Mouse (Mus musculus) lung, embryonic 16.5 days (tissue): Measurements from ENCODE around the gene Meis3. TPM values are rescaled to one million over a fixed set of nuclear protein-coding genes. Genes with fewer than 3 reads are reported as not detected.

Source experiments
- ATAC-seq: fragments of 200-750 bp; cut with Nextera tagmentation; 2 replicates; pipeline ENCODE4 v1.8.0; 2017; ENCODE audit warnings: low read depth, mild to moderate bottlenecking, moderate library complexity
- H3K27ac ChIP-seq: fragments of 300-500 bp; sonication (generic); 2 replicates; pipeline ENCODE4 v1.5.1; 2014; ENCODE audit warnings: mild to moderate bottlenecking, control low read depth, low read length
- H3K27me3 ChIP-seq: fragments of 300-500 bp; sonication (generic); 2 replicates; pipeline ENCODE4 v1.6.1; 2014; ENCODE audit warnings: low read depth, low read length, mixed read lengths; ENCODE audit not compliant: control insufficient read depth, insufficient read depth
- H3K36me3 ChIP-seq: fragments of 300-500 bp; sonication (generic); 2 replicates; pipeline ENCODE4 v1.6.1; 2014; ENCODE audit warnings: low read length; ENCODE audit not compliant: control insufficient read depth, insufficient read depth
- H3K4me1 ChIP-seq: fragments of 300-500 bp; sonication (generic); replicated peaks from 2 replicates; pipeline ENCODE4 v1.6.1; 2014; ENCODE audit warnings: low read length, mixed read lengths; ENCODE audit not compliant: control insufficient read depth, insufficient read depth
- H3K4me2 ChIP-seq: fragments of 300-500 bp; sonication (generic); 2 replicates; pipeline ENCODE4 v1.6.1; 2014; ENCODE audit warnings: low read depth, low read length, control low read depth
- H3K4me3 ChIP-seq: fragments of 300-500 bp; sonication (generic); 2 replicates; pipeline ENCODE4 v1.5.1; 2014; ENCODE audit warnings: mild to moderate bottlenecking, low read length, control low read depth
- H3K9ac ChIP-seq: fragments of 300-500 bp; sonication (generic); 2 replicates; pipeline ENCODE4 v1.6.1; 2014; ENCODE audit warnings: low read length, control low read depth
- H3K9me3 ChIP-seq: fragments of 300-500 bp; sonication (generic); 2 replicates; pipeline ENCODE4 v1.6.1; 2016; ENCODE audit warnings: low read length; ENCODE audit not compliant: control insufficient read depth
- WGBS: fragments of 180-500 bp; shearing (Covaris S2); extraction: QIAGEN DNeasy Blood & Tissue Kit; methylation state at CpG from one replicate; pipeline ENCODE4 v1.1.7; 2014; 5-methylcytosine and 5-hydroxymethylcytosine counted together
- polyA plus RNA-seq: library from polyadenylated mRNA; unstranded; fragments of >200 nt; fragmentation: Nextera tagmentation; extraction: Ambion mirVana; gene quantifications from 2 replicates; pipeline ENCODE4 v1.2.1, GENCODE M21; 2015

Gene Meis3
- polyA plus RNA-seq, 1 experiment from 2014 or later, result 19.5 TPM

GRCm38 (mm10) chr7:16132926-16133325 is 42.0 kb upstream of the Meis3 start:
- ATAC-seq, result no peak
- Histone ChIP-seq H3K4me1 (peaks cover 3% of the 10 kb centered on the region; the same call in 1 of the 2 replicates), H3K4me2 (no peak overlapping the region), H3K4me3 (no peak overlapping the region), H3K27ac (no peak overlapping the region), H3K9ac (no peak overlapping the region), H3K27me3 (no peaks in the 10 kb centered on the region), H3K9me3 (no peaks in the 10 kb centered on the region), H3K36me3 (no peaks in the 10 kb centered on the region)
- 43% methylated on average over 3 of the region's 3 CpGs for WGBS

DNA sequence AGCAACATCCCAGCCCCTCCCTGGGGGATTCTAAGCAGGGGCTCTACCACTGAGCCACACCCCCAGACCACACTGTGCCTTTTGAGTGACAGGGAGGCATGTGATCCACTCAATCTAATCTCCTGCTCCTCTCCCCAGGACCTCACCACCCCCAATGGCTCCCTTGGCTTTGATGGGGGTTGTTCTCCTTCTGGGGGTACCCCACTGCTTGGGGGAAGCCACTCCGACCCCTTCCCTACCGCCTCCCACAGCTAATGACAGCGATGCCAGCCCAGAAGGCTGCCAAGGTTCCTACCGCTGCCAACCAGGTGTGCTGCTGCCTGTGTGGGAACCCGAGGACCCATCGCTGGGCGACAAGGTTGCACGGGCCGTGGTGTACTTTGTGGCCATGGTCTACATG is 41.2 kb upstream of the Meis3 start:
- H3K9ac ChIP-seq, result no peak overlapping the region
- H3K4me1 ChIP-seq, result peaks cover 3% of the 10 kb centered on the region; the same call in 1 of the 2 replicates
- WGBS, result 87% methylated on average over 9 of the region's 9 CpGs
- H3K27me3 ChIP-seq, result no peaks in the 10 kb centered on the region
- no peaks in the 10 kb centered on the region for H3K9me3 ChIP-seq
- no peak overlapping the region for H3K27ac ChIP-seq
- H3K4me3 ChIP-seq, result no peak overlapping the region
- no peaks in the 10 kb centered on the region for H3K36me3 ChIP-seq
- ATAC-seq, result no peak
- no peak overlapping the region for H3K4me2 ChIP-seq

DNA sequence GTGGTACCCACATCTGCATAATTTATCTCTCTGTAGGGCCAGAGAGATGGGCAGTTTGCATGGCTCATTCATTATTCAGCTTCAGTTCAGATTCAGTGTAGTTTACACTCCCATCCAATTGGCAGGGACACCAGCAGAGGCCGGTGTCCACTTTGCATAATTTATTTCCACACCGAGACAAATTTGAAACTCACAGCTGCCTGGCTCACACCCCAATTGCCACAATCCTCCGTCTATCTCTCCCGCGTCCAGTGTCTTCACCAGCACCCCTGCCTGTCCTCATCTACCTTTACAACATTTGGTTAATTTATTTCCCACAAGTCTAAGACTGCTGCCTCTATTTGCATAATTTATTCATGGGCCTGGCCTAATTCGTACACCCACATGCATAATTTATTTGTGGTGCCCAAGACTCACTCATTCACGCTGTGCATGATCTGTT is 39.9 kb upstream of the Meis3 start:
- no peak overlapping the region for H3K4me2 ChIP-seq
- no peaks in the 10 kb centered on the region for H3K36me3 ChIP-seq
- H3K9ac ChIP-seq, result no peak overlapping the region
- H3K27me3 ChIP-seq, result no peaks in the 10 kb centered on the region
- H3K4me1 ChIP-seq, result peaks cover 3% of the 10 kb centered on the region; the same call in 1 of the 2 replicates
- ATAC-seq, result no peak
- H3K27ac ChIP-seq, result no peak overlapping the region
- H3K4me3 ChIP-seq, result no peak overlapping the region
- WGBS, result 72% methylated on average over 7 of the region's 7 CpGs
- no peaks in the 10 kb centered on the region for H3K9me3 ChIP-seq

GRCm38 (mm10) chr7:16146489-16147410 is 28.1 kb upstream of the Meis3 start:
- WGBS, result 40% methylated on average over 27 of the region's 27 CpGs
- H3K4me1 ChIP-seq, result no peaks in the 10 kb centered on the region
- H3K36me3 ChIP-seq, result no peaks in the 10 kb centered on the region
- no peaks in the 10 kb centered on the region for H3K9me3 ChIP-seq
- H3K27ac ChIP-seq, result no peak overlapping the region
- no peak overlapping the region for H3K4me2 ChIP-seq
- peaks cover 2% of the 10 kb centered on the region; the same call in 1 of the 2 replicates for H3K27me3 ChIP-seq
- no peak overlapping the region for H3K4me3 ChIP-seq
- ATAC-seq, result no peak
- H3K9ac ChIP-seq, result no peak overlapping the region

DNA sequence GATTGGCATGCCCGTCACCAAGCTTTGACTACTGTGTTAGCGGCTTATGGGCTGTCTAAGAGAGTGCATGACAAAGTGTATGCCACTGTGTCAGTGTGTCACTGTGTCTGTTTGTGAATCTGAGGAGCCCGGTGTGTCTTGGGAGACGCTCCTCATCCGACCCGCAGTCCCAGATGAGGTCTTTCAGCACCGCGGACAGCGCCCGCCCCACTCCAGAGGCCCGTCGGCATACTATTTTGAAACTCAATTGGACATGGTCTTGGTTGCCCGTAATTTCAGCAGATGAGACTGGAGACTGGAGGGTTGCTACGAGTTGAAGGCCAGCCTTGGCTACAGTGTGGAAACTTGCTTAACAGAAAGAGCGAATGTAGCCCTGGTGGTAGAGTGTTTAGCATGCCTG is 27.2 kb upstream of the Meis3 start:
- H3K9me3 ChIP-seq, result no peaks in the 10 kb centered on the region
- no peak overlapping the region for H3K4me2 ChIP-seq
- peak; percentile 28; the same call in 1 of the 2 replicates for ATAC-seq
- no peak overlapping the region for H3K9ac ChIP-seq
- no peak overlapping the region for H3K27ac ChIP-seq
- no peaks in the 10 kb centered on the region for H3K36me3 ChIP-seq
- H3K4me3 ChIP-seq, result no peak overlapping the region
- 10% methylated on average over 15 of the region's 15 CpGs for WGBS
- no peaks in the 10 kb centered on the region for H3K4me1 ChIP-seq
- peaks cover 2% of the 10 kb centered on the region; the same call in 1 of the 2 replicates for H3K27me3 ChIP-seq

DNA sequence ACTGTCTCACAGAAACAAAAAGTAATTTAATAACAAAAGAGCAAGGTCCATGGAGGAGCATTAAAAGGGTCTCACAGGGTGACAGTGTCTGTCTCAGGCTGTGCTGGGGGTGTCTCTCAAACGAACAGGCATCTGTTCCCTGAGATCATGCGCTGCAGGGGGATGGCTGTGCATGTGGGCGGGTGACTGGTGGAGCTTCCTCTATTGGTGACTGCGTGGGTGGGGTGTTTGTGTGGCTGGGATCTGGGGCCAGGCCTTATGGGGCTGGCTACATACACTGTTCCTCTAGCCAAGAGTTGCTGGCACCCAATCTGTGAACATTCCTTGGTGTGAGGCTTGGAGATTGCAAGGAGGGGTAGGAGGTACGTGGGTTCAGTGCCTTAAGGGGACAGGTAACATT is 25.6 kb upstream of the Meis3 start:
- H3K4me2 ChIP-seq, result no peak overlapping the region
- no peaks in the 10 kb centered on the region for H3K4me1 ChIP-seq
- no peak for ATAC-seq
- H3K27ac ChIP-seq, result no peak overlapping the region
- no peak overlapping the region for H3K4me3 ChIP-seq
- H3K9me3 ChIP-seq, result no peaks in the 10 kb centered on the region
- H3K9ac ChIP-seq, result no peak overlapping the region
- no peaks in the 10 kb centered on the region for H3K36me3 ChIP-seq
- 48% methylated on average over 5 of the region's 5 CpGs for WGBS
- H3K27me3 ChIP-seq, result peaks cover 2% of the 10 kb centered on the region; the same call in 1 of the 2 replicates

GRCm38 (mm10) chr7:16150191-16151145 is 24.4 kb upstream of the Meis3 start:
- Histone ChIP-seq H3K27me3 (peaks cover 2% of the 10 kb centered on the region; the same call in 1 of the 2 replicates), H3K36me3 (no peaks in the 10 kb centered on the region), H3K27ac (no peak overlapping the region), H3K9me3 (no peaks in the 10 kb centered on the region), H3K4me2 (no peak overlapping the region), H3K4me1 (no peaks in the 10 kb centered on the region), H3K4me3 (no peak overlapping the region), H3K9ac (no peak overlapping the region)
- no peak for ATAC-seq
- 58% methylated on average over 9 of the region's 9 CpGs for WGBS

GRCm38 (mm10) chr7:16153522-16153921 is 21.4 kb upstream of the Meis3 start:
- Histone ChIP-seq H3K27ac (no peak overlapping the region), H3K4me3 (no peak overlapping the region), H3K36me3 (no peaks in the 10 kb centered on the region), H3K9ac (no peak overlapping the region), H3K9me3 (no peaks in the 10 kb centered on the region), H3K4me2 (no peak overlapping the region), H3K4me1 (no peaks in the 10 kb centered on the region), H3K27me3 (peaks cover 6% of the 10 kb centered on the region)
- ATAC-seq, result peak; percentile 60; the same call in 1 of the 2 replicates
- WGBS, result 8% methylated on average over 10 of the region's 10 CpGs
